Mouse (Mus musculus) retina, embryonic 14.5 days (tissue): ENCODE results near the gene Paics.
"Not testable (repeated sequence)": the region's sequence is repeated elsewhere in the genome, so short reads cannot be mapped to it uniquely, and the experiment has no call there.

Experiments
- DNase-seq: peaks from one replicate; pipeline ENCODE4 v3.0.0-alpha.2; 2015; ENCODE audit warnings: low spot score

Gene Paics

GRCm38 (mm10) chr5:76952112-76953040 is 1.3 kb downstream of the Paics start:
- no peak for DNase-seq

- DNase-seq = no peak
These were observed 2.7 kb downstream of the Paics start for GRCm38 (mm10) chr5:76953794-76954193.

- DNase-seq = no peak
These were observed 3.3 kb downstream of the Paics start for GRCm38 (mm10) chr5:76954271-76954900.

- DNase-seq = no peak
These were observed 4.4 kb downstream of the Paics start for GRCm38 (mm10) chr5:76955474-76955873.

- no peak for DNase-seq
These were observed 6.8 kb downstream of the Paics start for GRCm38 (mm10) chr5:76957954-76958353.

- DNase-seq = no peak
These were observed 8.5 kb downstream of the Paics start for GRCm38 (mm10) chr5:76959587-76959986.

- no peak for DNase-seq
These were observed 11.4 kb downstream of the Paics start for GRCm38 (mm10) chr5:76962545-76962944.

- DNase-seq = no peak
These were observed 13.5 kb downstream of the Paics start for GRCm38 (mm10) chr5:76964651-76965050.

GRCm38 (mm10) chr5:76969250-76969649 is 18.1 kb downstream of the Paics start:
- DNase-seq = no peak

GRCm38 (mm10) chr5:76971115-76971514 is 20.0 kb downstream of the Paics start:
- DNase-seq = not testable (repeated sequence)

GRCm38 (mm10) chr5:76973488-76973887 is 22.4 kb downstream of the Paics start:
- no peak for DNase-seq

GRCm38 (mm10) chr5:76974207-76974553 is 23.1 kb downstream of the Paics start:
- no peak for DNase-seq

- peak; percentile 91 for DNase-seq
These were observed 23.6 kb downstream of the Paics start, which contains the start of gene Srp72 for GRCm38 (mm10) chr5:76974554-76975285. Gene Srp72 (plus strand): TSS chr5:76974683.

- DNase-seq = no peak
These were observed 24.6 kb downstream of the Paics start for GRCm38 (mm10) chr5:76975736-76976135.

- no peak for DNase-seq
These were observed 32.9 kb downstream of the Paics start for GRCm38 (mm10) chr5:76984015-76984414.

- no peak for DNase-seq
These were observed 39.7 kb downstream of the Paics start for GRCm38 (mm10) chr5:76990789-76991188.

- DNase-seq = no peak
These were observed 42.2 kb downstream of the Paics start for GRCm38 (mm10) chr5:76993174-76993814.

GRCm38 (mm10) chr5:76998416-76998815 is 47.3 kb downstream of the Paics start:
- peak; percentile 85 for DNase-seq

GRCm38 (mm10) chr5:77001192-77001591 is 50.1 kb downstream of the Paics start:
- no peak for DNase-seq

- no peak for DNase-seq
These were observed 53.1 kb downstream of the Paics start, which contains the start of gene Arl9 for GRCm38 (mm10) chr5:77004051-77004821. Gene Arl9 (plus strand): TSS chr5:77004055.

GRCm38 (mm10) chr5:77010352-77010751 is 59.2 kb downstream of the Paics start:
- DNase-seq = no peak
